In the genomic region with DNA sequence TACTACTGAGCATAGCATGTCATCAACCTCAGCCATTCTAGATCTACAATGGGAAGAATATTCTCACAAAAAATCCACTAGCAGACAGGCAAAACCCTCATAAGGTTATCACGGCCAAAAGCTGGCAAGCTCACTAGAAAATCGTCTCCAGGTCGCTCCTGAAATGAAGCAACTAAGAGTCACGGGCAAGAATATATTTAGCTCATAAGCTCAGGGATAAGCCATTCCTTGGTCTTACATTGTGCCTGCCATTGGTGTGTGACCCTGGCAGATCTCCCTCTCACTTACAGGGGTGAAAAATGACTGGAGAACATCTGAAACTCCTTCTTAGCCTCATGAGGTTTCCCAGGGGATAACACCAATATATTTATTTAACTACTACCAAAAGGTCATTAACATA, we compare ENCODE assay signal across 21 mouse cellular contexts. TPM values are rescaled to one million over a fixed set of nuclear protein-coding genes. Genes with fewer than 3 reads are reported as not detected.
DNase-seq lines count a peak whose midpoint lies in the region; TF ChIP-seq lines count a peak whose summit lies in the region.
"Had no signal": no experiment of that assay in that cellular context is flagged by ENCODE, and none has a peak within 500 bp of the region (broad histone marks: within the 10 kb centered on the region; RNA-seq: fewer than 3 reads in every experiment).

No protein-coding gene starts in this region.

- no peaks in the 10 kb centered on the region for H3K27me3 ChIP-seq in liver, adult 2 months (ENCODE audit: control insufficient read depth, insufficient read depth, low read length)
- H3K27me3 ChIP-seq: forebrain, embryonic 12.5 days; hindbrain, embryonic 12.5 days; kidney, embryonic 15.5 days; liver, embryonic 13.5 days; neural tube, embryonic 13.5 days had no signal

- TF ChIP-seq CTCF in gastrocnemius, adult 2 months (IDR thresholded peaks at IDR 0.05) = no peak
- no peak for TF ChIP-seq CTCF in liver, adult 2 months (IDR thresholded peaks at IDR 0.05; ENCODE audit: low read depth, low read length)

- H3K4me1 ChIP-seq in liver, adult 2 months (ENCODE audit: control insufficient read depth, insufficient read depth, low read length) = no peaks in the 10 kb centered on the region
- H3K4me1 ChIP-seq: forebrain, embryonic 12.5 days; hindbrain, embryonic 12.5 days; kidney, embryonic 15.5 days; limb, embryonic 10.5 days; liver, embryonic 13.5 days; midbrain, embryonic 10.5 days; neural tube, embryonic 13.5 days had no signal

- no peak for TF ChIP-seq POLR2A in liver, adult 2 months (IDR thresholded peaks at IDR 0.05; ENCODE audit: extremely low read depth, insufficient read depth, low read length)

- H3K27ac ChIP-seq in gastrocnemius, adult 2 months = peak overlapping the region; percentile 84
- peak overlapping the region; percentile 52 for H3K27ac ChIP-seq in liver, adult 2 months (replicated peaks; ENCODE audit: insufficient read depth, low read depth, low read length)
- H3K27ac ChIP-seq: forebrain, embryonic 12.5 days; hindbrain, embryonic 12.5 days; kidney, embryonic 15.5 days; layer of hippocampus, adult 2 months; limb, embryonic 10.5 days; liver, embryonic 13.5 days; midbrain, embryonic 10.5 days; neural tube, embryonic 13.5 days; stomach, postnatal 0 days had no signal

- no peaks in the 10 kb centered on the region for H3K79me2 ChIP-seq in liver, adult 2 months (ENCODE audit: control insufficient read depth, insufficient read depth, low read length)

- no peaks in the 10 kb centered on the region for H3K36me3 ChIP-seq in liver, adult 2 months (ENCODE audit: control insufficient read depth, insufficient read depth, low read length)
- H3K36me3 ChIP-seq: forebrain, embryonic 12.5 days; hindbrain, embryonic 12.5 days; kidney, embryonic 15.5 days; limb, embryonic 10.5 days; liver, embryonic 13.5 days; midbrain, embryonic 10.5 days; neural tube, embryonic 13.5 days had no signal

- 76% methylated on average over 4 of the region's 4 CpGs for WGBS in liver, adult 2 months

- peak; percentile 29 for DNase-seq in gastrocnemius, adult 2 months
- DNase-seq in gastrocnemius, postnatal 10 days = no peak
- peak; percentile 56 for DNase-seq in liver, adult 2 months (ENCODE audit: extremely low read depth, low read depth, low spot score)
- DNase-seq in liver (no peak), adipocyte (ENCODE audit: low spot score) (peak; percentile 64)
- DNase-seq in heart, postnatal 10 days = peak; percentile 58 to 64
- DNase-seq in layer of hippocampus, postnatal 36 days = no peak
- DNase-seq: B cell, adult 2 months; cerebellum, adult 11-12 months; cerebellum, postnatal 36 days; liver, embryonic 13.5 days; right cerebral cortex, postnatal 14 days; thymus, postnatal 25 days had no signal

- H3K4me3 ChIP-seq in gastrocnemius, adult 2 months = peak overlapping the region; percentile 59
- H3K4me3 ChIP-seq in liver, adult 2 months (ENCODE audit: insufficient read depth, low read depth, low read length) = no peak overlapping the region
- H3K4me3 ChIP-seq: forebrain, embryonic 12.5 days; hindbrain, embryonic 12.5 days; kidney, embryonic 15.5 days; layer of hippocampus, adult 2 months; limb, embryonic 10.5 days; liver, embryonic 13.5 days; midbrain, embryonic 10.5 days; neural tube, embryonic 13.5 days had no signal

- intact Hi-C loops in gastrocnemius, adult 2 months (cut with DNase I) = loop anchor here (5.0 kb wide), 1 partner anchor 161 kb away; no protein-coding TSS in a partner anchor
- intact Hi-C loops in heart, postnatal 10 days (cut with DNase I) = loop anchor here (5.0 to 10.0 kb wide), 3 partner anchors 48 to 166 kb away; a partner anchor contains a TSS

- H3K9ac ChIP-seq in liver, adult 2 months (ENCODE audit: low read depth, low read length) = no peak overlapping the region
- H3K9ac ChIP-seq: forebrain, embryonic 12.5 days; hindbrain, embryonic 12.5 days; kidney, embryonic 15.5 days; liver, embryonic 13.5 days; neural tube, embryonic 13.5 days had no signal

RNA-seq across cellular contexts. Expression of a gene that starts 52.2 kb away (rescaled TPM):
- 100 to 1,000 TPM; 237 to 443 TPM for total RNA-seq in gastrocnemius, adult 2 months (2021)
- total RNA-seq in gastrocnemius, postnatal 10 days (2021) = 100 to 1,000 TPM; 305 to 344 TPM
- total RNA-seq in liver, adult 2 months (2014; rRNA removed) = 62.4 and 73.3 TPM in 2 replicates
- 3.6 and 19.7 TPM in 2 replicates for polyA plus RNA-seq in liver, adult 2 months (2012; rRNA removed)
- total RNA-seq in heart, postnatal 10 days (2021) = 1,000 to 10,000 TPM; 1,557 to 1,665 TPM
- total RNA-seq in layer of hippocampus, postnatal 36 days (2021) = 1 to 10 TPM; 2.1 to 3.3 TPM

Comparison
In these comparisons a context has a peak if more than half of its experiments do, and no peak if none do; other contexts are left out.
1. DNase-seq: peak in gastrocnemius, adult 2 months (single experiment), liver, adult 2 months (single experiment), adipocyte (single experiment) and heart, postnatal 10 days (2 of 2); none in gastrocnemius, postnatal 10 days (single experiment), liver (single experiment) and layer of hippocampus, postnatal 36 days (0 of 2).
2. RNA of a gene that starts 52.2 kb away (total RNA-seq): 1,557 to 1,665 TPM in heart, postnatal 10 days, 237 to 443 TPM in gastrocnemius, adult 2 months, 305 to 344 TPM in gastrocnemius, postnatal 10 days and 62.4 to 73.3 TPM in liver, adult 2 months; 2.1 to 3.3 TPM in layer of hippocampus, postnatal 36 days; every median in the first group is over 10 times any median in the second.